Mouse (Mus musculus) liver, adult 2 months (tissue): ENCODE measurements around the gene Frmd6.

Experiments
- CTCF ChIP-seq: fragments of 200-500 bp; IDR thresholded peaks from 2 replicates; pipeline ENCODE4 v1.5.1; 2011; ENCODE audit warnings: low read depth, low read length, control low read depth
- POLR2A ChIP-seq: fragments of 200-500 bp; IDR thresholded peaks from 2 replicates; pipeline ENCODE4 v1.6.1; 2011; ENCODE audit warnings: low read length, control low read depth; ENCODE audit not compliant: insufficient read depth; ENCODE audit errors: extremely low read depth

DNA sequence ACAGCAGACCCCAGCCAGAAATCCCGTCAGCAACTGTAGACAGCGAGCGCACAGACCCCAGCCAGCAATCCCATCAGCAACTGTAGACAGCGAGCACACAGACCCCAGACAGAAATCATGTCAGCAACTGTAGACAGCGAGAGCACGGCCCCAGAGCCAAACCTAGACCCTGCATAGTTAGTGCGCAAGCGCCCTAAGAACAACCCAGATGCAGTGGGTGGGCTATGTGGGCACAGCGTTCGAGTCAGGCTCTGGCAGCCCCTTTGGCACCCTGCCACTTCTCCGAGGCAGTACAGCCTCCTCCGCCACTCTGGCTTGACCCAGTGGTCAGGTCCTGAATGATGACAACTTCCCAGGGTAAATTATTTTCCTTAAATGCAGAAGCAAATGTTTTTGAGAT lies 48.6 kb upstream of the Frmd6 start:
- TF ChIP-seq POLR2A = no peak
- no peak for TF ChIP-seq CTCF
